Mouse (Mus musculus) monocyte, adult 5-6 weeks (primary cell): ENCODE results near the gene Brd1. TPM values are rescaled to one million over a fixed set of nuclear protein-coding genes. Genes with fewer than 3 reads are reported as not detected.

Experiments used
- total RNA-seq: library from RNA; stranded (forward); fragments of 200-1000, 200-491, 200-594 nt; gene quantifications from 3 replicates; pipeline ENCODE4 v1.2.3, GENCODE M21; 2017

The Brd1 gene
- total RNA-seq, 1 experiment from 2014 or later: 81.7 TPM

Other genes starting within 250 kb of the Brd1 start
- gene Zdhhc25, start 133.9 kb downstream of the Brd1 start, total RNA-seq: not detected in 3 replicates
- gene Zbed4, start 17.4 kb upstream of the Brd1 start, total RNA-seq: 16.3 to 28.2 TPM (median 20.2 TPM) in 3 replicates
- gene Alg12, start 85.1 kb upstream of the Brd1 start, total RNA-seq: 5.8 to 15.6 TPM (median 9.6 TPM) in 3 replicates
- gene Creld2, start 85.4 kb upstream of the Brd1 start, total RNA-seq: 59.8 to 71.4 TPM (median 62.8 TPM) in 3 replicates
- 31.1 to 42.4 TPM (median 34.9 TPM) in 3 replicates for gene Pim3, start 128.0 kb upstream of the Brd1 start, total RNA-seq
- gene Ttll8, start 220.2 kb upstream of the Brd1 start, total RNA-seq: not detected in 3 replicates
- 0.29 TPM in 1 of 3 replicates, not detected in the others for gene Mlc1, start 244.8 kb upstream of the Brd1 start, total RNA-seq
- gene Mov10l1, start 248.7 kb upstream of the Brd1 start, total RNA-seq: not detected in 3 replicates